Mouse (Mus musculus) bone marrow macrophage, adult 2 months (primary cell): ENCODE measurements at regions not wholly inside any gene's neighbourhood (a gene's known extent, or its start where the extent isn't known, plus 50 kb on each side); places are given as distances from the start of the nearest gene placed in this dataset.

ENCODE experiments used
- H3K27ac ChIP-seq: 2 replicates; pipeline ENCODE4 v1.5.1; 2012; ENCODE audit warnings: low read depth, low read length; ENCODE audit not compliant: insufficient read depth
- H3K4me1 ChIP-seq: 2 replicates; pipeline ENCODE4 v1.6.1; 2012; ENCODE audit warnings: low read length; ENCODE audit not compliant: control insufficient read depth, insufficient read depth
- H3K4me3 ChIP-seq: 2 replicates; pipeline ENCODE4 v1.5.1; 2012; ENCODE audit warnings: mild to moderate bottlenecking, low read length, moderate library complexity; ENCODE audit not compliant: insufficient read depth
- CTCF ChIP-seq: IDR thresholded peaks from 2 replicates; pipeline ENCODE4 v1.5.1; 2012; ENCODE audit warnings: low read depth, mild to moderate bottlenecking, low read length, moderate library complexity
- POLR2A ChIP-seq: IDR thresholded peaks from 2 replicates; pipeline ENCODE4 v1.6.1; 2012; ENCODE audit warnings: mild to moderate bottlenecking, low read depth, low read length, borderline replicate concordance

DNA sequence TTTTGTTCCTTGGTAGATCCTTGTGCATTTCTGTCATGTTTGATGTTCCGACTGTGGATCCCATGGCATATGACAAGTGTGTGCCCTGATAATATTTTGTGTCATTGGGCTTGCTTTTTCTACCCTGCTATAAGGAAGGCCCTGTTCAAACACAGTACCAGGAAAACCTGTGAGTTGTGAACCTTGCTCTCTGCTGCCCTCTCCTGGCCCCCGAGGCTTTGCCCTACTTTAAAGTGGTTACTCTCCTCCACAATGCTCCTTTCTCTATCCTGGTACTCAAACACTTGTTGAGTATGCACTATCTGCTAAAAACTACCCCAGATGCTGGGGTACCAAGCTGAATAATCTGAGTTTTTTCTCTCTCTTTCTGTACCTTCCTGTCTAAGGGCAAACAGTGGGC lies 62.1 kb upstream of the Mphosph6 start:
- H3K4me3 ChIP-seq, result no peak overlapping the region
- peaks cover 7% of the 10 kb centered on the region; the same call in 1 of the 2 replicates for H3K4me1 ChIP-seq
- H3K27ac ChIP-seq, result no peak overlapping the region
- peak; percentile 69 for TF ChIP-seq CTCF
- no peak for TF ChIP-seq POLR2A

GRCm38 (mm10) chr8:117862318-117862717 lies 60.6 kb upstream of the Mphosph6 start:
- no peak overlapping the region for H3K27ac ChIP-seq
- peaks cover 7% of the 10 kb centered on the region; the same call in 1 of the 2 replicates for H3K4me1 ChIP-seq
- TF ChIP-seq POLR2A (no peak), CTCF (no peak)
- no peak overlapping the region for H3K4me3 ChIP-seq

GRCm38 (mm10) chr8:117859734-117860133 lies 58.0 kb upstream of the Mphosph6 start:
- Histone ChIP-seq H3K27ac (no peak overlapping the region), H3K4me1 (peaks cover 4% of the 10 kb centered on the region; the same call in 1 of the 2 replicates)
- no peak for TF ChIP-seq CTCF
- no peak for TF ChIP-seq POLR2A

GRCm38 (mm10) chr8:117859095-117859494 lies 57.4 kb upstream of the Mphosph6 start:
- no peak for TF ChIP-seq POLR2A
- no peak for TF ChIP-seq CTCF
- no peak overlapping the region for H3K27ac ChIP-seq
- peaks cover 4% of the 10 kb centered on the region; the same call in 1 of the 2 replicates for H3K4me1 ChIP-seq
- H3K4me3 ChIP-seq, result no peak overlapping the region

More at GRCm38 (mm10) chr8:117859734-117860133, 58.0 kb upstream of the Mphosph6 start:
- 0 out of 2 replicates have a peak overlapping the region, but pooled peaks have one; percentile 1 for H3K4me3 ChIP-seq

DNA sequence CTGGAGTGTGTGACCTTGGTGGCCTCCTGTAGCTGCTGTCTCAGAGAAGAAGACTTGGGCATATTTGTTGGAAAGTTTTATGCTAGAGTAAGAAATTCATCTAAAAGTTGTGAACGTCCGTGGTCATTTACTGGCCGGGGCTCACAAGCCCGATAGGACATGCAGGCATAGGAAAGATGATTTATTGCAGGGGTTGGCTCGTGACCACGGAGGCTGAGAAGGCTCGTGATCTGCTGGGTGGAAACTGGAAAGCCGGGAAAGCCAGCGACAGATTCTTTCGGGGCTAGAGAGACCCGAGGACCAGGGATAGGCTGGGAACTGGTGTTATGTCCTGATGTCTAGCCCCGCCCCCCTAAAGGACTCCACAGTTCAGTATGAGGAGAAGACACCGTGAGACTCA lies 54.4 kb upstream of the Mphosph6 start:
- Histone ChIP-seq H3K4me1 (peaks cover 10% of the 10 kb centered on the region), H3K4me3 (no peak overlapping the region), H3K27ac (no peak overlapping the region)
- no peak for TF ChIP-seq CTCF
- no peak for TF ChIP-seq POLR2A

DNA sequence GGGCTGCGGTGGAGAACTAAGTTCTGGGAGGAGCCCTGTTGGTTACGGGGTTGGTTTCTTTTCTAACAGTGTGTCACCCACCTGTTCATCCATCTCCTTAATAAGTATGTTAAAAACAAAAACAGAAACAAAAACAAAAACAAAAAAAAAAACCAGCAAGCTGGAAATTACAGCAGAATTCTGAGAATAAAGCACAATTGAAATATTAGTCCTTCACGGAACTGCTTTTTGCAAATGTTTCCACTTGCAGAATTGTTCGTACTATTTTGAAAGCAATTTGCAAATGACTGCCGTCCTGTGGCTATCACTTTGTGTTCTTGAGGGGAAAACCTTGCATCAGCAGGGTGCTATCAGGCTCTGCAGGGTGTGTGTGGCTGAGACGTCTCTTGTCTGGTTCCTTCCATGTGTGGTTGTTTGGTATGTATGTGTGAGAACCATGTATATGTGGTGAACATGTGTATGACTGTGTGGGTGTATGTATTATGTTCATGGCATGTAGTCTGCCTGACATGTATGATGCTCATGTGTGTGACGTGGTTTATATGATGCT lies 53.3 kb upstream of the Mphosph6 start:
- H3K4me3 ChIP-seq, result no peak overlapping the region
- no peak for TF ChIP-seq CTCF
- no peak for TF ChIP-seq POLR2A
- H3K27ac ChIP-seq, result no peak overlapping the region

GRCm38 (mm10) chr8:117854301-117854700 lies 52.6 kb upstream of the Mphosph6 start:
- Histone ChIP-seq H3K4me1 (peaks cover 6% of the 10 kb centered on the region), H3K27ac (no peak overlapping the region), H3K4me3 (no peak overlapping the region)
- TF ChIP-seq CTCF (no peak), POLR2A (no peak)

More for the DNA sequence above, 53.3 kb upstream of the Mphosph6 start:
- peaks cover 10% of the 10 kb centered on the region for H3K4me1 ChIP-seq

- Histone ChIP-seq H3K27ac (peak overlapping the region; percentile 36; the same call in 1 of the 2 replicates), H3K4me3 (no peak overlapping the region), H3K4me1 (peaks cover 6% of the 10 kb centered on the region)
- TF ChIP-seq POLR2A (no peak), CTCF (no peak)
Measured at GRCm38 (mm10) chr8:117853408-117853807, 51.7 kb upstream of the Mphosph6 start.

DNA sequence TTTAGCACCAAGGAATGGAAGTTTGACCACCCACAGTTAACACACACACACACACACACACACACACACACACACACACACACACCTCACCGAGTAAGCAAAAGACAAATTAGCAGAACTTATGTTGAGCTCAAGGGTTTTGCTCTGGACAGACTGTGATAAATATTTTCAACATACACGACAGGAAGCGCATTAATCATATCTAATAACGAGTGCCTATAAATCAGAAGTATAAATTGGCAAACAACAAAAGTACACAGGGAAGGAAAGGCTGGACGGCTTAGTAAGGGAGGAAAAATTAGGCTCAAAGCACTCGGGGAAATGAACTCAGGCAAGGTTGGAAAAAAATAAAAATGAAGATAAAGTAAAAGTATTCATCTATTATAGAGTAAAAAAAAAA lies 50.8 kb upstream of the Mphosph6 start:
- H3K4me3 ChIP-seq, result no peak overlapping the region

More for the DNA sequence above, 50.8 kb upstream of the Mphosph6 start:
- peaks cover 6% of the 10 kb centered on the region for H3K4me1 ChIP-seq
- no peak overlapping the region for H3K27ac ChIP-seq
- TF ChIP-seq CTCF (no peak), POLR2A (no peak)
